Mouse (Mus musculus) retina, embryonic 14.5 days (tissue): ENCODE data around the gene Olfr1154.

Source experiments
- DNase-seq: peaks from one replicate; pipeline ENCODE4 v3.0.0-alpha.2; 2015; ENCODE audit warnings: low spot score

Gene Olfr1154

DNA sequence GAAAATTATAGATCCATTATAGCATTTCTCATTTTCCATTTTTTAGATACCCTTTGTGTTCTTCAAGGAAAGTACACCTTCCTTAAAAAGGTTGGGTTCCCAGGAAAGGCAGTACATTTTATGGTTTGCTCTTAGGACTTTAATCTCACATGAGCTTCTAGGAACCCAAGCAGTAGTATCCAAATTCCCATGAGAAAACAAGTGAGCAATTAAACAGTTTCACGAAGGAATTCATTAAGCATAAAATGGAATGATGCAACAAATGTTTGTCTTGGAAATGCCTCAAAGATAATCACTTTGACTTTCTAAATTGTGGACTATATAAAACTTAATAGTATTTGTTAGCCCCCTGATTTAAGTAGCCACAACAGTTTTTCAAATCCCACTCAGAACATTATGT is at the start of gene Olfr1154:
Gene Olfr1154 (minus strand): TSS at position 101 of the 400 bp plus-strand sequence.
- DNase-seq: no peak

DNA sequence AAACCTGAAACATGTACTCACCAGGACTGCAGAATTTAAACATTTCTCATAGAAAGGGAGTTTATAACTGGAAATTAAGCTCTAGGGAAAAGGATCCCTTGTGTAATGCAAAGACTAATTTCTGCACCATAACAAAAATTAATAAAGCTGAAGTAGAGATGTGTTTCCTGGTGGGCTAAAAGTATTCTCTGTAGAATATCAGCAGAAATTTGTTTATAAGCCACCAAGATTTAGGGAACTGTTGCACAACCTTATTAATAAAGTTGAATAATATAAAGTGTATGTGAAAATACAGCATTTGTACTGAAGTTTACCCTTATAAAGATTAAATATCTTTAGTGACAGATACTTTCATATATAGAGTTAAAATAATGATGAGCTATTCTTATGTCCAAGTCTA is 48.0 kb upstream of the Olfr1154 start, which contains the start of gene Olfr1156:
Gene Olfr1156 (minus strand): TSS at position 101 of the 400 bp plus-strand sequence.
- no peak for DNase-seq

DNA sequence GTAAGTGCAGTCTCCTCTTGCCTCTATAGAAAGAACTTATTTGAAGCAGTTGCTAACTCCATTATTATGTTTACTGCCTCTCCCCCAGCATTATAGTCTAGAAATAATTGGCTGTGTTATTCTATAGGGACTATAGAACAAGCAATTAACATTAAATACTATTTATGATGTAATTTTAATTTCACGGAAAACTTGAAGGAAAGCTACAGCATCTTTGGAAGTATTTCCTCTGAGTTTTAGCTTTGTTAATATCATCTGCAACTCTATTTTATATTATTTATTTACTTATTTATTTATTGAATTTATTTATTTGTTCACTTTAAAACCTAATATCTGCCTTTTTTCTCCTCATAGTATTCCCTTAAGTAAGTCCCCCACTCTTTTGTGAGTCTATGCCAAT is 40.1 kb upstream of the Olfr1154 start, which contains the start of gene Olfr1155:
Gene Olfr1155 (minus strand): TSS at position 101 of the 400 bp plus-strand sequence.
- no peak for DNase-seq

DNA sequence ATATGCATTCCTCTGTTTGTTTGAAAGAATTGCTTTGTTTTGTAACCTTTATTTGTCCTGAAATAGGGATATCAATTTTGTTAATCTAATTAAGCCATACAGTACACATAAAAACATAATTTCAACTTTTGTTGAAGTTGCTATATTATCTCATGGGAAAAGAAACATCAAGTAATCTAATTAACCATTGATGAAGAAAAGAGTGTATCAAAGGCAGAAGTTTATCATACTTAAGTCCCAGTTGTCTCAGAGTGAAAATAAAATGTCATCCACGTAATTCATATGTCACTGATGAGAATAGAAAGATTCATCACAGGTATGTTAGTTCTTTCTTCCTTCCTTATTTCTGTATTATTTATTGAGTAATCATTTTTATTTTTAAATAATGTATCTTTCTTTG is 10.3 kb downstream of the Olfr1154 start, which contains the start of gene Olfr1153:
Gene Olfr1153 (plus strand): TSS at position 301 of the 400 bp plus-strand sequence.
- DNase-seq: no peak

DNA sequence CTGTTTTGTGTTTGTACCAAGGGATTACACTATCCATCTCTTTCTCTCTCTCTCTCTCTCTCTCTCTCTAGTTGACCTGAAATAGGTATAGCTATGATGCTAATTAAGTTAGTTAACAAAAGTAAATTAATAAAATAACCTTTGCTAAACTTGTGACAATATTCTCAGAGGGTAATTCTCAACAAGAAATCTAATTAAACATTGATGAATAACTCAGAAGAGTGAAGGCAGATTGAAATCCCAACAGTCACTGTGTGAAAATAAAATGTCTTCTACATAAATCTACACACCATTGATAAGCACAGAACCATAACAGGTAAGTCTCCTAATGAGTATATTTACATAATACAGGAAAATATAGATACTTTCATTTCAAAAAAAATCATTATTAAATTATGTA is 38.8 kb downstream of the Olfr1154 start, which contains the start of gene Olfr1152:
Gene Olfr1152 (plus strand): TSS at position 301 of the 400 bp plus-strand sequence.
- DNase-seq: no peak

DNA sequence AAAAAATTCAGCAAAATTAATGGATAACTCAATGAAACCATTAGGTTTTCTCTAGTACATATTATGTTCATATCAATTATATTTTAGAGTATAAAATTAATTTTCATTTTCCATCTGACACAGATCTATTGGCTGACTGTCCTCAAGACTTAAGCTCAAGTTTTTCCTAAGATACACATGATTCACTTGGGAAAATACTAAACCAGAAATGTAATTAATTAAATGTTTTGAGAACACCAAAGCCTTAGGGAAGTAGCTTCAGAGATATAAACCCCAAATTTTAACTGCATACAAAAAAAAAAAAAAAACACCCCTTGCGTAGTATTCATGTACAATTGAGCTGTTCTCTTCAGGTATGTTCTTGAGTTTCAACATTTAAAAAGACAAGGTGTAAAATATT is 49.4 kb downstream of the Olfr1154 start, which contains the start of gene Olfr1151:
Gene Olfr1151 (plus strand): TSS at position 301 of the 400 bp plus-strand sequence.
- DNase-seq: no peak
